25 mouse cellular contexts compared by ENCODE assay signal in the genomic region with DNA sequence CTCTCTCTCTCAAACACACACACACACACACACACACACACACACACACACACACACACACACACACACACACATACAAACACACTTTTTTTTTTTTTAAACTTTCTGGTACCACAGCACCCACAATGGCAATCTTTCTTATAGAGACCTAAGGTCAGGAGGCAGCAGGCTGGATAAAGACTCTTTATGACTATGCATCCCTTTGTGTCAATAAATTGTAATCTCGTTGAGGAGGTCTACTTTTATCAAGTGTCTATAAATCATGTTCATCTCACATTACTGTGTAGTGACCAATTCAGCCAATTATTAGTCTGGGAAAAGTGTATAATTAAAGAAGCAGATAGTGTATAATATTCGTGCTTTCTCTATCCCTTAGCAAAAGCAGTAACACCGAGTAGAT.
"Had no signal": no experiment of that assay in that cellular context is flagged by ENCODE, and none has a peak within 500 bp of the region (broad histone marks: within the 10 kb centered on the region; RNA-seq: fewer than 3 reads in every experiment).

No protein-coding gene starts in this region.

- H3K9me3 ChIP-seq: heart, embryonic 13.5 days; heart, embryonic 15.5 days; hindbrain, embryonic 15.5 days; kidney, embryonic 15.5 days; limb, embryonic 13.5 days; limb, embryonic 15.5 days had no signal

- H3K9ac ChIP-seq: heart, embryonic 13.5 days; heart, embryonic 15.5 days; hindbrain, embryonic 15.5 days; kidney, embryonic 15.5 days; limb, embryonic 13.5 days; limb, embryonic 15.5 days had no signal

- H3K4me3 ChIP-seq: gastrocnemius, adult 2 months; heart, adult 2 months; heart, embryonic 13.5 days; heart, embryonic 15.5 days; hindbrain, embryonic 15.5 days; kidney, embryonic 15.5 days; limb, embryonic 13.5 days; limb, embryonic 15.5 days had no signal

- H3K27ac ChIP-seq: gastrocnemius, adult 2 months; heart, adult 2 months; heart, embryonic 13.5 days; heart, embryonic 15.5 days; hindbrain, embryonic 15.5 days; hindbrain, postnatal 0 days; kidney, embryonic 15.5 days; kidney, postnatal 0 days; limb, embryonic 13.5 days; limb, embryonic 15.5 days had no signal

- DNase-seq: gastrocnemius, adult 2 months; gastrocnemius, postnatal 10 days; gastrocnemius, postnatal 25 days; heart, adult 11 months; heart, adult 2 months; heart, postnatal 14 days; heart, postnatal 36 days; kidney, adult 11 months; kidney, adult 2 months; kidney, adult 9 months; kidney, postnatal 14 days; kidney, postnatal 36 days; layer of hippocampus, adult 9-11 months; layer of hippocampus, postnatal 36 days; left cerebral cortex, postnatal 4 days had no signal

- H3K4me1 ChIP-seq: heart, embryonic 13.5 days; heart, embryonic 15.5 days; kidney, embryonic 15.5 days; limb, embryonic 13.5 days; limb, embryonic 15.5 days had no signal

- ATAC-seq: hindbrain, postnatal 0 days; intestine, embryonic 16.5 days had no signal

- H3K36me3 ChIP-seq: heart, embryonic 13.5 days; heart, embryonic 15.5 days; hindbrain, embryonic 15.5 days; kidney, embryonic 15.5 days; limb, embryonic 13.5 days; limb, embryonic 15.5 days had no signal

- H3K27me3 ChIP-seq: heart, embryonic 13.5 days; heart, embryonic 15.5 days; hindbrain, embryonic 15.5 days; kidney, embryonic 15.5 days; limb, embryonic 13.5 days; limb, embryonic 15.5 days had no signal

- H3K4me2 ChIP-seq: heart, embryonic 11.5 days; heart, embryonic 13.5 days; heart, embryonic 15.5 days; hindbrain, embryonic 15.5 days; kidney, embryonic 15.5 days; limb, embryonic 13.5 days; limb, embryonic 15.5 days had no signal
